Mouse (Mus musculus): Measurements from ENCODE around the gene Cd27. TPM values are rescaled to one million over a fixed set of nuclear protein-coding genes. Genes with fewer than 3 reads are reported as not detected.

Cd27 gene
- total and polyA plus RNA-seq, 2 experiments from 2014 or later = 0.33 TPM; not detected in 1

GRCm38 (mm10) chr6:125213715-125214114, 23.1 kb downstream of the Cd27 start:
- Histone ChIP-seq H3K9me3 (ENCODE audit: low read length) (no peaks in the 10 kb centered on the region), H3K4me3 (ENCODE audit: low read depth, low read length) (no peak overlapping the region), H3K27me3 (ENCODE audit: insufficient read depth, low read length) (peaks cover 5% of the 10 kb centered on the region; the same call in 1 of the 2 replicates), H3K36me3 (ENCODE audit: insufficient read depth) (no peaks in the 10 kb centered on the region), H3K4me2 (ENCODE audit: low read depth) (no peak overlapping the region), H3K9ac (no peak overlapping the region), H3K4me1 (ENCODE audit: insufficient read depth) (no peaks in the 10 kb centered on the region), H3K27ac (ENCODE audit: low read depth, low read length) (no peak overlapping the region)
- 85% methylated on average over 6 of the region's 6 CpGs for WGBS
- TF ChIP-seq CTCF (IDR thresholded peaks at IDR 0.05; ENCODE audit: low read depth) = no peak
- DNase-seq = no peak
- ATAC-seq = no peak

- H3K4me1 ChIP-seq (ENCODE audit: insufficient read depth) = no peaks in the 10 kb centered on the region
- H3K36me3 ChIP-seq (ENCODE audit: insufficient read depth) = no peaks in the 10 kb centered on the region
- H3K27ac ChIP-seq (ENCODE audit: low read depth, low read length) = no peak overlapping the region
- no peak overlapping the region for H3K4me3 ChIP-seq (ENCODE audit: low read depth, low read length)
- DNase-seq = no peak
- peaks cover 5% of the 10 kb centered on the region; the same call in 1 of the 2 replicates for H3K27me3 ChIP-seq (ENCODE audit: insufficient read depth, low read length)
- no peak for TF ChIP-seq CTCF (IDR thresholded peaks at IDR 0.05; ENCODE audit: low read depth)
- H3K9me3 ChIP-seq (ENCODE audit: low read length) = no peaks in the 10 kb centered on the region
- H3K9ac ChIP-seq = no peak overlapping the region
- WGBS = 79% methylated on average over 6 of the region's 6 CpGs
- no peak for ATAC-seq
- no peak overlapping the region for H3K4me2 ChIP-seq (ENCODE audit: low read depth)
These were observed 23.7 kb downstream of the Cd27 start for GRCm38 (mm10) chr6:125213129-125213528.

GRCm38 (mm10) chr6:125212621-125213020, 24.2 kb downstream of the Cd27 start:
- no peak overlapping the region for H3K4me3 ChIP-seq (ENCODE audit: low read depth, low read length)
- no peaks in the 10 kb centered on the region for H3K4me1 ChIP-seq (ENCODE audit: insufficient read depth)
- H3K36me3 ChIP-seq (ENCODE audit: insufficient read depth) = no peaks in the 10 kb centered on the region
- no peak overlapping the region for H3K4me2 ChIP-seq (ENCODE audit: low read depth)
- no peak for TF ChIP-seq CTCF (IDR thresholded peaks at IDR 0.05; ENCODE audit: low read depth)
- no peaks in the 10 kb centered on the region for H3K9me3 ChIP-seq (ENCODE audit: low read length)
- H3K9ac ChIP-seq = no peak overlapping the region
- ATAC-seq (no peak), DNase-seq (no peak)
- H3K27ac ChIP-seq (ENCODE audit: low read depth, low read length) = no peak overlapping the region
- H3K27me3 ChIP-seq (ENCODE audit: insufficient read depth, low read length) = peaks cover 5% of the 10 kb centered on the region; the same call in 1 of the 2 replicates
- WGBS = 40% methylated on average over 2 of the region's 2 CpGs

- ATAC-seq = no peak
- Histone ChIP-seq H3K4me2 (ENCODE audit: low read depth) (no peak overlapping the region), H3K4me3 (ENCODE audit: low read depth, low read length) (no peak overlapping the region), H3K27ac (ENCODE audit: low read depth, low read length) (no peak overlapping the region), H3K4me1 (ENCODE audit: insufficient read depth) (no peaks in the 10 kb centered on the region), H3K36me3 (ENCODE audit: insufficient read depth) (no peaks in the 10 kb centered on the region), H3K27me3 (ENCODE audit: insufficient read depth, low read length) (peaks cover 5% of the 10 kb centered on the region; the same call in 1 of the 2 replicates), H3K9me3 (ENCODE audit: low read length) (no peaks in the 10 kb centered on the region), H3K9ac (no peak overlapping the region)
- no peak for DNase-seq
- WGBS = 79% methylated on average over 1 of the region's 1 CpGs
- no peak for TF ChIP-seq CTCF (IDR thresholded peaks at IDR 0.05; ENCODE audit: low read depth)
These were observed 26.4 kb downstream of the Cd27 start for GRCm38 (mm10) chr6:125210436-125210835.

GRCm38 (mm10) chr6:125197166-125197565, 39.6 kb downstream of the Cd27 start:
- H3K4me3 ChIP-seq (ENCODE audit: low read depth, low read length) = no peak overlapping the region
- 0 out of 2 replicates have a peak, but pooled peaks cover 8% of the 10 kb centered on the region for H3K36me3 ChIP-seq (ENCODE audit: insufficient read depth)
- ATAC-seq (no peak), DNase-seq (no peak)
- WGBS = 83% methylated on average over 5 of the region's 5 CpGs
- H3K9ac ChIP-seq = no peak overlapping the region
- no peak for TF ChIP-seq CTCF (IDR thresholded peaks at IDR 0.05; ENCODE audit: low read depth)
- no peak overlapping the region for H3K4me2 ChIP-seq (ENCODE audit: low read depth)
- no peaks in the 10 kb centered on the region for H3K9me3 ChIP-seq (ENCODE audit: low read length)
- H3K27ac ChIP-seq (ENCODE audit: low read depth, low read length) = no peak overlapping the region
- H3K27me3 ChIP-seq (ENCODE audit: insufficient read depth, low read length) = no peaks in the 10 kb centered on the region
- peaks cover 6% of the 10 kb centered on the region; the same call in 1 of the 2 replicates for H3K4me1 ChIP-seq (ENCODE audit: insufficient read depth)

GRCm38 (mm10) chr6:125196301-125196700, 40.5 kb downstream of the Cd27 start:
- no peak for ATAC-seq
- Histone ChIP-seq H3K4me3 (ENCODE audit: low read depth, low read length) (no peak overlapping the region), H3K36me3 (ENCODE audit: insufficient read depth) (0 out of 2 replicates have a peak, but pooled peaks cover 8% of the 10 kb centered on the region), H3K4me1 (ENCODE audit: insufficient read depth) (peaks cover 6% of the 10 kb centered on the region; the same call in 1 of the 2 replicates), H3K4me2 (ENCODE audit: low read depth) (no peak overlapping the region), H3K27me3 (ENCODE audit: insufficient read depth, low read length) (no peaks in the 10 kb centered on the region), H3K9ac (no peak overlapping the region), H3K9me3 (ENCODE audit: low read length) (no peaks in the 10 kb centered on the region), H3K27ac (ENCODE audit: low read depth, low read length) (no peak overlapping the region)
- WGBS = 46% methylated on average over 3 of the region's 3 CpGs
- DNase-seq = no peak
- TF ChIP-seq CTCF (IDR thresholded peaks at IDR 0.05; ENCODE audit: low read depth) = no peak

- Histone ChIP-seq H3K27ac (ENCODE audit: low read depth, low read length) (no peak overlapping the region), H3K4me3 (ENCODE audit: low read depth, low read length) (no peak overlapping the region), H3K4me2 (ENCODE audit: low read depth) (no peak overlapping the region), H3K36me3 (ENCODE audit: insufficient read depth) (0 out of 2 replicates have a peak, but pooled peaks cover 8% of the 10 kb centered on the region), H3K27me3 (ENCODE audit: insufficient read depth, low read length) (no peaks in the 10 kb centered on the region), H3K9me3 (ENCODE audit: low read length) (no peaks in the 10 kb centered on the region), H3K9ac (no peak overlapping the region), H3K4me1 (ENCODE audit: insufficient read depth) (peaks cover 8% of the 10 kb centered on the region; the same call in 1 of the 2 replicates)
- 46% methylated on average over 1 of the region's 1 CpGs for WGBS
- TF ChIP-seq CTCF (IDR thresholded peaks at IDR 0.05; ENCODE audit: low read depth) = no peak
- DNase-seq (no peak), ATAC-seq (no peak)
These were observed 41.2 kb downstream of the Cd27 start for GRCm38 (mm10) chr6:125195541-125196075.
